Mouse (Mus musculus): Measurements from ENCODE around the gene Olfr113. TPM values are rescaled to one million over a fixed set of nuclear protein-coding genes. Genes with fewer than 3 reads are reported as not detected.
"Not testable (repeated sequence)": the region's sequence is repeated elsewhere in the genome, so short reads cannot be mapped to it uniquely, and the experiment has no call there.

Gene Olfr113
- polyA plus RNA-seq (2015; fragmentation: Nextera tagmentation; extraction: Ambion mirVana): not detected in 2 replicates

- Histone ChIP-seq H3K4me2 (no peak within 1 kb of the TSS), H3K36me3 (no peaks in the 10 kb centered on the region), H3K9ac (no peak within 1 kb of the TSS), H3K4me3 (no peak within 1 kb of the TSS), H3K27me3 (no peaks in the 10 kb centered on the region), H3K9me3 (no peaks in the 10 kb centered on the region), H3K4me1 (no peaks in the 10 kb centered on the region), H3K27ac (no peak within 1 kb of the TSS)
- no peak for ATAC-seq (ENCODE audit: borderline replicate concordance, extremely low read depth, low FRiP score, low TSS enrichment)
These were observed at the start of gene Olfr113 for GRCm38 (mm10) chr17:37577563-37577962. Gene Olfr113, minus strand, starts transcription at chr17:37577663.

GRCm38 (mm10) chr17:37627009-37627408 lies 49.5 kb upstream of the Olfr113 start, which contains the start of the genes Olfr115 and Olfr116:
Gene Olfr115, minus strand, starts transcription at chr17:37627109.
Gene Olfr116, minus strand, starts transcription at chr17:37627199.
- no peaks in the 10 kb centered on the region for H3K4me1 ChIP-seq
- H3K4me3 ChIP-seq: no peak within 1 kb of the TSS
- H3K27ac ChIP-seq: no peak within 1 kb of the TSS
- 0 out of 2 replicates have a peak, but pooled peaks cover 2% of the 10 kb centered on the region for H3K9me3 ChIP-seq
- H3K36me3 ChIP-seq: no peaks in the 10 kb centered on the region
- WGBS: 79% methylated on average over 2 of the region's 2 CpGs
- ATAC-seq (ENCODE audit: borderline replicate concordance, extremely low read depth, low FRiP score, low TSS enrichment): no peak
- no peak within 1 kb of the TSS for H3K9ac ChIP-seq
- H3K4me2 ChIP-seq: no peak within 1 kb of the TSS
- H3K27me3 ChIP-seq: no peaks in the 10 kb centered on the region

GRCm38 (mm10) chr17:37592643-37593042 lies 15.2 kb upstream of the Olfr113 start, which contains the start of gene Olfr114:
Gene Olfr114, minus strand, starts transcription at chr17:37592743.
- ATAC-seq (ENCODE audit: borderline replicate concordance, extremely low read depth, low FRiP score, low TSS enrichment): no peak
- Histone ChIP-seq H3K27me3 (no peaks in the 10 kb centered on the region), H3K4me3 (no peak within 1 kb of the TSS), H3K4me1 (no peaks in the 10 kb centered on the region), H3K9ac (no peak within 1 kb of the TSS), H3K4me2 (no peak within 1 kb of the TSS), H3K9me3 (no peaks in the 10 kb centered on the region), H3K27ac (no peak within 1 kb of the TSS), H3K36me3 (no peaks in the 10 kb centered on the region)

GRCm38 (mm10) chr17:37569351-37569750 lies 8.1 kb downstream of the Olfr113 start, which contains the start of gene Olfr112:
Gene Olfr112, minus strand, starts transcription at chr17:37569451.
- no peaks in the 10 kb centered on the region for H3K36me3 ChIP-seq
- H3K4me3 ChIP-seq: no peak within 1 kb of the TSS

GRCm38 (mm10) chr17:37558913-37559615 lies 18.4 kb downstream of the Olfr113 start:
- no peak overlapping the region for H3K27ac ChIP-seq
- no peaks in the 10 kb centered on the region for H3K36me3 ChIP-seq
- ATAC-seq (ENCODE audit: borderline replicate concordance, extremely low read depth, low FRiP score, low TSS enrichment): no peak
- no peaks in the 10 kb centered on the region for H3K27me3 ChIP-seq
- H3K4me1 ChIP-seq: no peaks in the 10 kb centered on the region
- no peak overlapping the region for H3K9ac ChIP-seq
- no peak overlapping the region for H3K4me3 ChIP-seq
- WGBS: 49% methylated on average over 1 of the region's 1 CpGs
- no peak overlapping the region for H3K4me2 ChIP-seq
- no peaks in the 10 kb centered on the region for H3K9me3 ChIP-seq

More at GRCm38 (mm10) chr17:37569351-37569750, 8.1 kb downstream of the Olfr113 start, which contains the start of gene Olfr112:
- no peaks in the 10 kb centered on the region for H3K4me1 ChIP-seq
- no peaks in the 10 kb centered on the region for H3K27me3 ChIP-seq
- no peak within 1 kb of the TSS for H3K4me2 ChIP-seq
- H3K27ac ChIP-seq: no peak within 1 kb of the TSS
- no peaks in the 10 kb centered on the region for H3K9me3 ChIP-seq
- no peak for ATAC-seq (ENCODE audit: borderline replicate concordance, extremely low read depth, low FRiP score, low TSS enrichment)
- no peak within 1 kb of the TSS for H3K9ac ChIP-seq

- Histone ChIP-seq H3K27ac (no peak overlapping the region), H3K36me3 (no peaks in the 10 kb centered on the region), H3K4me1 (no peaks in the 10 kb centered on the region), H3K4me3 (no peak overlapping the region), H3K9ac (no peak overlapping the region), H3K4me2 (no peak overlapping the region), H3K27me3 (no peaks in the 10 kb centered on the region), H3K9me3 (no peaks in the 10 kb centered on the region)
- 64% methylated on average over 3 of the region's 3 CpGs for WGBS
- ATAC-seq (ENCODE audit: borderline replicate concordance, extremely low read depth, low FRiP score, low TSS enrichment): no peak
These were observed 33.5 kb downstream of the Olfr113 start for GRCm38 (mm10) chr17:37543800-37544435.

GRCm38 (mm10) chr17:37541454-37542119 lies 35.9 kb downstream of the Olfr113 start:
- H3K9ac ChIP-seq: no peak overlapping the region
- ATAC-seq (ENCODE audit: borderline replicate concordance, extremely low read depth, low FRiP score, low TSS enrichment): no peak
- no peaks in the 10 kb centered on the region for H3K4me1 ChIP-seq
- H3K4me3 ChIP-seq: no peak overlapping the region
- H3K36me3 ChIP-seq: no peaks in the 10 kb centered on the region
- H3K4me2 ChIP-seq: no peak overlapping the region
- H3K27ac ChIP-seq: no peak overlapping the region
- 67% methylated on average over 4 of the region's 4 CpGs for WGBS
- no peaks in the 10 kb centered on the region for H3K9me3 ChIP-seq
- no peaks in the 10 kb centered on the region for H3K27me3 ChIP-seq

GRCm38 (mm10) chr17:37538416-37538815 lies 39.0 kb downstream of the Olfr113 start:
- H3K9me3 ChIP-seq; ATAC-seq (ENCODE audit: borderline replicate concordance, extremely low read depth, low FRiP score, low TSS enrichment); H3K9ac ChIP-seq; H3K36me3 ChIP-seq; H3K27ac ChIP-seq; H3K4me3 ChIP-seq; H3K4me2 ChIP-seq; H3K4me1 ChIP-seq; H3K27me3 ChIP-seq: not testable (repeated sequence)
- WGBS: 47% methylated on average over 1 of the region's 1 CpGs

GRCm38 (mm10) chr17:37535173-37535572 lies 42.3 kb downstream of the Olfr113 start:
- Histone ChIP-seq H3K9ac (no peak overlapping the region), H3K36me3 (no peaks in the 10 kb centered on the region), H3K4me1 (no peaks in the 10 kb centered on the region), H3K4me2 (no peak overlapping the region), H3K27ac (no peak overlapping the region), H3K9me3 (no peaks in the 10 kb centered on the region), H3K27me3 (no peaks in the 10 kb centered on the region), H3K4me3 (no peak overlapping the region)
- ATAC-seq (ENCODE audit: borderline replicate concordance, extremely low read depth, low FRiP score, low TSS enrichment): no peak

GRCm38 (mm10) chr17:37525427-37525826 lies 52.0 kb downstream of the Olfr113 start:
- WGBS: 56% methylated on average over 1 of the region's 1 CpGs
- not testable (repeated sequence) for H3K4me2 ChIP-seq; ATAC-seq (ENCODE audit: borderline replicate concordance, extremely low read depth, low FRiP score, low TSS enrichment); H3K9me3 ChIP-seq; H3K27me3 ChIP-seq; H3K27ac ChIP-seq; H3K4me1 ChIP-seq; H3K4me3 ChIP-seq; H3K36me3 ChIP-seq; H3K9ac ChIP-seq

GRCm38 (mm10) chr17:37524612-37525011 lies 52.9 kb downstream of the Olfr113 start:
- H3K27ac ChIP-seq, H3K9ac ChIP-seq: not testable (repeated sequence)

More at GRCm38 (mm10) chr17:37524612-37525011, 52.9 kb downstream of the Olfr113 start:
- ATAC-seq (ENCODE audit: borderline replicate concordance, extremely low read depth, low FRiP score, low TSS enrichment); H3K27me3 ChIP-seq; H3K4me1 ChIP-seq; H3K36me3 ChIP-seq; H3K4me3 ChIP-seq; H3K9me3 ChIP-seq; H3K4me2 ChIP-seq: not testable (repeated sequence)
